Mouse (Mus musculus) bone marrow macrophage, adult 2 months (primary cell): Measurements from ENCODE around the gene Hist1h4b.

Experiments
- CTCF ChIP-seq: IDR thresholded peaks from 2 replicates; pipeline ENCODE4 v1.5.1; 2012; ENCODE audit warnings: low read depth, mild to moderate bottlenecking, low read length, moderate library complexity
- POLR2A ChIP-seq: IDR thresholded peaks from 2 replicates; pipeline ENCODE4 v1.6.1; 2012; ENCODE audit warnings: mild to moderate bottlenecking, low read depth, low read length, borderline replicate concordance

DNA sequence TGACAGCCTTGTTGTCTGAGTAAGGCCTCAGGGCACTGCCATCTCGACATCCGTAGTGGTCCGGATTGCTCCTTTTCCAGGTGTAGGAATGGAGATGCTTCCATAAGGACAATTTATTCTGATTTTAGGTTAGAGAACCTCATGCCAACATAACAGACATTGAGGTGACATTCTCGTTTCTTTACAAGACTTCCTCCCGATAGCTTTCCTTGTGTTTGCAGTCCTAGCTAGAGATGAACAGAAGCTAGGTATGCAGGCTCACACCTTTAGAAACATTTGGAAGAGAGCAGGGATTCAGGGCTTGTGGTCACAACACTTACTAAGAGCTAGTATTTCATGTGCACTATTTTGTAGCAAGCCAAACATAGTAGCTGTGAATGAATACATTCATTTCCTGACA lies 13.6 kb upstream of the Hist1h4b start:
- TF ChIP-seq CTCF, result no peak
- no peak for TF ChIP-seq POLR2A
